Mouse (Mus musculus): ENCODE data around the gene Ctnna3. TPM values are rescaled to one million over a fixed set of nuclear protein-coding genes. Genes with fewer than 3 reads are reported as not detected.
"Not testable (repeated sequence)": the region's sequence is repeated elsewhere in the genome, so short reads cannot be mapped to it uniquely, and the experiment has no call there.

Gene Ctnna3
- polyA plus RNA-seq, 1 experiment from 2014 or later: 0.53 TPM

GRCm38 (mm10) chr10:64342702-64343379 lies 912.9 kb downstream of the Ctnna3 start:
- Histone ChIP-seq H3K9me3 (replicated peaks) (no peaks in the 10 kb centered on the region), H3K4me1 (no peaks in the 10 kb centered on the region), H3K9ac (no peak overlapping the region), H3K36me3 (no peaks in the 10 kb centered on the region), H3K4me2 (no peak overlapping the region), H3K4me3 (replicated peaks) (no peak overlapping the region), H3K27me3 (no peaks in the 10 kb centered on the region), H3K27ac (no peak overlapping the region)
- ATAC-seq (replicated peaks; ENCODE audit: low FRiP score): peak; percentile 75
- 57% methylated on average over 4 of the region's 4 CpGs for WGBS

- no peak for ATAC-seq (replicated peaks; ENCODE audit: low FRiP score)
- Histone ChIP-seq H3K27ac (no peak overlapping the region), H3K4me3 (replicated peaks) (no peak overlapping the region), H3K9ac (no peak overlapping the region), H3K9me3 (replicated peaks) (no peaks in the 10 kb centered on the region), H3K4me1 (no peaks in the 10 kb centered on the region), H3K4me2 (no peak overlapping the region), H3K27me3 (no peaks in the 10 kb centered on the region), H3K36me3 (no peaks in the 10 kb centered on the region)
- WGBS: 83% methylated on average over 3 of the region's 3 CpGs
These were observed 943.4 kb downstream of the Ctnna3 start for GRCm38 (mm10) chr10:64373288-64373687.

- H3K36me3 ChIP-seq: no peaks in the 10 kb centered on the region
- no peak overlapping the region for H3K4me3 ChIP-seq (replicated peaks)
- no peak for ATAC-seq (replicated peaks; ENCODE audit: low FRiP score)
- H3K27me3 ChIP-seq: no peaks in the 10 kb centered on the region
- H3K4me1 ChIP-seq: no peaks in the 10 kb centered on the region
- H3K27ac ChIP-seq: no peak overlapping the region
- no peak overlapping the region for H3K9ac ChIP-seq
- H3K4me2 ChIP-seq: no peak overlapping the region
- WGBS: 80% methylated on average over 4 of the region's 4 CpGs
- H3K9me3 ChIP-seq (replicated peaks): no peaks in the 10 kb centered on the region
These were observed 947.9 kb downstream of the Ctnna3 start for GRCm38 (mm10) chr10:64377751-64378150.

DNA sequence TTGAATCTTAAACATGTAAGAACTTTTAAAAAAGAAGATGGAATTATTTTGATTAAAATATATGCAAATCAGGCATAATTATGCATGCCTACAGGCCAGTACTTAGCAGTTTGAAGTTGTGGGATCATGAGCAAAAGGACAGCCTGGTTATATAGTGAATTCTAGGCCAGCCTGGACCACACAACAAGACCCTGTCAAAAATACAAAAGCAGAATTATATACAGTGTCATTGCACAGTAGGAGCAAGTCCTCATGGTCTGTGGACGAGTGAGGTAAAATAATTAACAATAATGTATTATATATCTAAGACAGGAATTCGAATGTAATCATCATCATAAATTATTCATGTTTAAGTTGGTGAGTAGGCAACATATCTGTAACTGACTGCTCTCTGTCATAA lies 966.7 kb downstream of the Ctnna3 start:
- ATAC-seq (replicated peaks; ENCODE audit: low FRiP score): no peak
- H3K27me3 ChIP-seq: no peaks in the 10 kb centered on the region
- H3K4me1 ChIP-seq: no peaks in the 10 kb centered on the region
- no peaks in the 10 kb centered on the region for H3K36me3 ChIP-seq
- H3K4me2 ChIP-seq: no peak overlapping the region
- 65% methylated on average over 2 of the region's 2 CpGs for WGBS
- H3K9me3 ChIP-seq (replicated peaks): no peaks in the 10 kb centered on the region
- no peak overlapping the region for H3K9ac ChIP-seq
- no peak overlapping the region for H3K4me3 ChIP-seq (replicated peaks)
- H3K27ac ChIP-seq: no peak overlapping the region

DNA sequence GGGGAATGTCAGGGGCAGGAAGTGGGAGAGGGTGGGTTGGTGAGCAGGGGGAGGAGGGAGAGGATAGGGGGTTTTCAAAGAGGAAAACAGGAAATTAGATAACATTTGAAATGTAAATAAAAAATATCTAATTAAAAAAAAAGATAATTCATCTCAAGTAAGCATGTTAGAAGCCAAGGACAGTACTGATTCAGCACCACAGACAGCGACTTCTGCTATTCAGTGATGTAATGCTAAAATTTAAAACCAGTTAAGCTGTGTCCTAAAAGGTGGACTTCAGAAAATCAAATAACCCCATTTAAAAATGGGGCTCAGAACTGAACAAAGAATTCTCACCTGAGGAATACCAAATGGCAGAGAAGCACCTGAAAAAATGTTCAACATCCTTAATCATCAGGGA lies 988.5 kb downstream of the Ctnna3 start:
- not testable (repeated sequence) for H3K4me1 ChIP-seq; H3K4me3 ChIP-seq (replicated peaks); H3K9me3 ChIP-seq (replicated peaks); ATAC-seq (replicated peaks; ENCODE audit: low FRiP score); H3K9ac ChIP-seq; H3K36me3 ChIP-seq; H3K27me3 ChIP-seq; H3K4me2 ChIP-seq; H3K27ac ChIP-seq
- 38% methylated on average over 1 of the region's 1 CpGs for WGBS

GRCm38 (mm10) chr10:64438736-64439135 lies 1008.8 kb downstream of the Ctnna3 start:
- no peak overlapping the region for H3K4me3 ChIP-seq (replicated peaks)
- H3K9ac ChIP-seq: no peak overlapping the region
- H3K4me2 ChIP-seq: no peak overlapping the region
- H3K27me3 ChIP-seq: no peaks in the 10 kb centered on the region
- no peaks in the 10 kb centered on the region for H3K9me3 ChIP-seq (replicated peaks)
- no peaks in the 10 kb centered on the region for H3K4me1 ChIP-seq
- H3K27ac ChIP-seq: no peak overlapping the region
- H3K36me3 ChIP-seq: no peaks in the 10 kb centered on the region
- no peak for ATAC-seq (replicated peaks; ENCODE audit: low FRiP score)

GRCm38 (mm10) chr10:64448624-64449023 lies 1018.7 kb downstream of the Ctnna3 start:
- WGBS: 76% methylated on average over 2 of the region's 2 CpGs
- H3K4me2 ChIP-seq: no peak overlapping the region
- no peaks in the 10 kb centered on the region for H3K4me1 ChIP-seq
- no peaks in the 10 kb centered on the region for H3K36me3 ChIP-seq
- H3K9ac ChIP-seq: no peak overlapping the region
- no peaks in the 10 kb centered on the region for H3K27me3 ChIP-seq
- ATAC-seq (replicated peaks; ENCODE audit: low FRiP score): no peak
- no peak overlapping the region for H3K4me3 ChIP-seq (replicated peaks)
- no peaks in the 10 kb centered on the region for H3K9me3 ChIP-seq (replicated peaks)
- H3K27ac ChIP-seq: no peak overlapping the region

DNA sequence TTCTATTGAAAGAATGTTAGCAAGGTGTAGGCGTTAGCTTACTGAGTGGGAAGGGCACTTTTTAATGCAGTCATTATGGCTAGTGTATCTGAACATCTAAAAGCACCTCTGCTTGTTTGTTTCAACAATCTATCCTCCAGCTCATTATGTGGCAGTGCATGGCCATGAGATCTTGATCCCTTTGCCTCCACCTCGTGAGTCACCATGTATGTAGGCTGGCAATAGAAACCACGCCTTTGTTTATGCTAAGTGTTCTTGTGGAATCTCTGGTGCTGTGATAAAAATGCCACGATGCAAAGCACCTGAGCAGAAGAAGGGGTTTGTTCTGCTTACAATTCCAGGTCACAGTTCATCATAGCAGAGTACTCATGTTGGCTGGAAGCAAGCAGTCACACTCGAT lies 1053.4 kb downstream of the Ctnna3 start:
- ATAC-seq (replicated peaks; ENCODE audit: low FRiP score): no peak
- Histone ChIP-seq H3K36me3 (no peaks in the 10 kb centered on the region), H3K9ac (no peak overlapping the region), H3K9me3 (replicated peaks) (no peaks in the 10 kb centered on the region), H3K27ac (no peak overlapping the region), H3K4me2 (no peak overlapping the region), H3K4me1 (no peaks in the 10 kb centered on the region), H3K27me3 (no peaks in the 10 kb centered on the region), H3K4me3 (replicated peaks) (no peak overlapping the region)
- WGBS: 84% methylated on average over 5 of the region's 5 CpGs

GRCm38 (mm10) chr10:64489471-64489870 lies 1059.6 kb downstream of the Ctnna3 start:
- H3K9ac ChIP-seq: no peak overlapping the region

GRCm38 (mm10) chr10:64543647-64544046 lies 1113.7 kb downstream of the Ctnna3 start:
- Histone ChIP-seq H3K4me2 (no peak overlapping the region), H3K4me1 (no peaks in the 10 kb centered on the region), H3K27ac (no peak overlapping the region), H3K36me3 (no peaks in the 10 kb centered on the region), H3K9ac (no peak overlapping the region), H3K9me3 (replicated peaks) (no peaks in the 10 kb centered on the region), H3K27me3 (no peaks in the 10 kb centered on the region), H3K4me3 (replicated peaks) (no peak overlapping the region)
- no peak for ATAC-seq (replicated peaks; ENCODE audit: low FRiP score)
- 69% methylated on average over 3 of the region's 3 CpGs for WGBS

More at GRCm38 (mm10) chr10:64489471-64489870, 1059.6 kb downstream of the Ctnna3 start:
- Histone ChIP-seq H3K27me3 (no peaks in the 10 kb centered on the region), H3K4me3 (replicated peaks) (no peak overlapping the region), H3K27ac (no peak overlapping the region), H3K4me1 (no peaks in the 10 kb centered on the region), H3K4me2 (no peak overlapping the region), H3K36me3 (no peaks in the 10 kb centered on the region), H3K9me3 (replicated peaks) (no peaks in the 10 kb centered on the region)
- no peak for ATAC-seq (replicated peaks; ENCODE audit: low FRiP score)

- Histone ChIP-seq H3K4me2 (no peak overlapping the region), H3K4me1 (no peaks in the 10 kb centered on the region), H3K27ac (no peak overlapping the region), H3K27me3 (no peaks in the 10 kb centered on the region), H3K9me3 (replicated peaks) (no peaks in the 10 kb centered on the region), H3K9ac (no peak overlapping the region), H3K4me3 (replicated peaks) (no peak overlapping the region), H3K36me3 (no peaks in the 10 kb centered on the region)
- 71% methylated on average over 2 of the region's 2 CpGs for WGBS
- no peak for ATAC-seq (replicated peaks; ENCODE audit: low FRiP score)
These were observed 1114.5 kb downstream of the Ctnna3 start for GRCm38 (mm10) chr10:64544389-64544788.

DNA sequence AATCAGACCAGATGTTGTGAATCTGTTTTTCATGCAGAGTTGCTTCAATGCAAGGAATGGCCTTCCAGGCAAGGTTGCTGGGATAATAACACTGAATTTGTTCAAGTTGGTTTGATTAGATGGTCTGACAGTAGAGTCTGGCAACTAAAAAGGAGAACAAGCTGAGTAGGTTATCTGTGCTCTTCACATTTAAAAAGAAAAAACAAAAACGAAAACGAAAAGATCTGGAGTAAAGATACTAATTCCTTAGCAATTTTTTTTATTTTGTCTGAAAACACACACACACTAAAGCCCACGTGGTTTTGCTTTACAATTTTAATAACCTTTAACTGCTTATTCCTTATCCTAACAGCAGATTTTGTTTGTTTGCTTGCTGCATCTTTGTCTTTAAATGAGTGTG lies 1141.4 kb downstream of the Ctnna3 start:
- no peak overlapping the region for H3K27ac ChIP-seq
- no peak for ATAC-seq (replicated peaks; ENCODE audit: low FRiP score)
- H3K9ac ChIP-seq: no peak overlapping the region
- no peaks in the 10 kb centered on the region for H3K36me3 ChIP-seq
- H3K4me1 ChIP-seq: no peaks in the 10 kb centered on the region
- no peak overlapping the region for H3K4me3 ChIP-seq (replicated peaks)
- WGBS: 76% methylated on average over 3 of the region's 3 CpGs
- no peak overlapping the region for H3K4me2 ChIP-seq
- no peaks in the 10 kb centered on the region for H3K27me3 ChIP-seq
- H3K9me3 ChIP-seq (replicated peaks): no peaks in the 10 kb centered on the region

DNA sequence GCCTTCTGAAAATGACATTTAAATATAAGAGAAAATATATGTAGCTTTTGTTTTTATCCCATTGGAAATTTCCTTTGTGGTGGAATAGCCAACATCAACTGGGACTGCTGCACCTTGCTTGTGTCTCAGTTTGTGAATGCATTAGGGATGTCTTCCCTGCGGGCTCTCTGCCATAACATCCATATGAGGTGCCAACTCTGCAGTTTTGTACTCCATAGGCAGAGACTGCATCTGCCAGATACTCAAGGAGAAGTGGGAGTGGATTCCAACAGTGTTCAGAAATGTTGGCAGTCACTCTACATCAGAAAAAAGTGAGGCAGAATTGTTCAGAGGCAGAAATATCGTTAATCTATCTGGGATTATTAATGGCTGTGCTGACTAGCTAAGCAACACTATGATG lies 1158.2 kb downstream of the Ctnna3 start:
- ATAC-seq (replicated peaks; ENCODE audit: low FRiP score): no peak
- Histone ChIP-seq H3K4me2 (no peak overlapping the region), H3K9me3 (replicated peaks) (no peaks in the 10 kb centered on the region), H3K9ac (no peak overlapping the region), H3K4me1 (no peaks in the 10 kb centered on the region), H3K36me3 (no peaks in the 10 kb centered on the region), H3K27ac (no peak overlapping the region), H3K27me3 (no peaks in the 10 kb centered on the region), H3K4me3 (replicated peaks) (no peak overlapping the region)
- 69% methylated on average over 2 of the region's 2 CpGs for WGBS

All from kidney, embryonic 15.5 days (tissue).